Mouse (Mus musculus): ENCODE measurements around the gene Igsf23.

DNA sequence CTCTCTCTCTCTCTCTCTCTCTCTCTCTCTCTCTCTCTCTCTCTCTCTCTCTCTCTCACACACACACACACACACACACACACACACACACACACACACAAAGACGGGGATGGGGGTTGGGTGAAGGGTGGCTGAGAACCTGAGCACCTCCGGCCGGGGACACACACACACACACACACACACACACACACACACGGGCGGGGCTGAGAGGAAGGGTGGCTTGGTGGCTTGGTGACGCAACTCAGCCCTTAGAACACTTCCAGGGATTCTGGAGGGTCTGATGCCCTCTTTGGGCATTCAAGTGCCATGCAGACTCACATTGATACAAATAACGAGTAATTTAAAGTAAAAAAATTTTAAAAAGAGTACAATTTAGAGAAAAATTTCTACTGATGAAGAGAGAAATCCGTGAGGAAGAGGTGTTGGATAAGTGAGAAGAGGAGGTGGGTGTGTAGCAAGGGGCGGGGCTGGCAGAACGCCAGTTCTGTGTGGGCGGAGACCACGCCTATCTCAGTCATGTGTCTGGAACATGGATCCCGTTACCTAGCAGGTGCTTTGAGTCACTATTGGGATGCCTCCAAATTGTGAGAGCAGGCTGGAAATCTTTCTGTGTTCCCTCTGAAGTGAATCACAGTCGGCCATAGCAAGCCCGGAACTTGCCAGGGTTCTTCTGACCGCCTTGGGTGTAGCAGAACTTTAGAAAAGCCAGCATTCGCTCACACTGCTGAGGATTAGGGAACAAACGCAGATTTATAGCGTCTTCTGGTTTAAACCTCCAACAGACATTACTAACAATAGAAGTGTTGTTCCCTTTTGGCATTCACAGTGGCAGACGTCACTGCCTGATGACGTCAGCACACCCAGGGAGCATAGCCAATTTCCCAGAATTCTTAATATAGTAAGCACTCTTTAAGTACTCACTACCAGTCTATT lies 17.4 kb downstream of the Igsf23 start:
- TF ChIP-seq CTCF (IDR thresholded peaks at IDR 0.05; ENCODE audit: borderline replicate concordance, control insufficient read depth, extremely low read depth, insufficient read depth, low read length, poor library complexity) (no peak), POLR2A (IDR thresholded peaks at IDR 0.05; ENCODE audit: control insufficient read depth, extremely low read depth, insufficient read depth, low read length, poor library complexity) (no peak)

Measured in thymus, adult 2 months (tissue).